Mouse (Mus musculus): Measurements from ENCODE around the gene Slc13a2. TPM values are rescaled to one million over a fixed set of nuclear protein-coding genes. Genes with fewer than 3 reads are reported as not detected.

Gene Slc13a2
- polyA plus RNA-seq, 1 experiment from 2014 or later, result 31.4 TPM

DNA sequence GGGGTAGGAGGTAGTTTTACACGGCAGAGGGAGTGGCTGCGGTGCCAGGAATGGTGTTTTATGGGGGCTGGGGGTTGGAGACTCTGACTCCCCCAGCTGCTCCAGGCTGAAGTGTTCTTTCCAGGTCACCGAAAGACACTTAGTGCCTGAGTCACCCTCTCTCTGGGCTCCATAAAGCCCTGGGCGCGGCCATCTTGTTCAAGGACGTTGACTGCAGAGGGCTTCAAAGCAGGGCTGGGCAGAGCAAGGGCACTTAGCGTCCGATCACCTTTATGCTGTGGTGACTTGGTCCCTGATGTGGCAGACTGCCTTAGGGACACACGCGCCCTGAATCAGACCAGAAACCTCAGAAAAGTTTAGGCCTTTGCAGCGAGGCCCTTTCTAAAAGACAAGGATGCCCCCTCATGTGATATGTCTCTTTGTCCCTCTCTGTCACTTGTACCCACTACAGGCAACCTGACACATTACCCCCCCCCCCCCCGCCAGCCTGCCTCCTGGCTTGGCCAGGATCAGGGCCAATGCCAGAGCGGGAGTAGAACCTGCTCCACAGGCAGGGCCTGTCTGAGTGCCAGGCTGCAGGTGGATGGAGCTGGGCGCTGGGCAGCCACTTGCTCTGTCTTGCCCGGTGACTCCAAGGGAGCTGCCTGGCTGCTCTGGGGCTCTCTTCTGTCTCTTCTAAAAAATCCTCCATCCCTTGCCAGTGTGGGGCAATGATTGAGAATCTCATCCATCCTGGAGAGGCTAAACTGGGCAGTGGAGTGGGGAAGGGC, 54.4 kb downstream of the Slc13a2 start:
- H3K4me2 ChIP-seq (replicated peaks; ENCODE audit: low read depth), result no peak overlapping the region
- H3K36me3 ChIP-seq (ENCODE audit: control insufficient read depth, insufficient read depth), result no peaks in the 10 kb centered on the region
- WGBS, result 64% methylated on average over 15 of the region's 15 CpGs
- H3K9me3 ChIP-seq (ENCODE audit: control insufficient read depth), result no peaks in the 10 kb centered on the region
- no peak for ATAC-seq
- peaks cover 14% of the 10 kb centered on the region for H3K4me1 ChIP-seq (replicated peaks; ENCODE audit: control insufficient read depth, insufficient read depth, low read length)
- no peak overlapping the region for H3K9ac ChIP-seq (ENCODE audit: low read depth, low read length)
- no peak overlapping the region for H3K27ac ChIP-seq (ENCODE audit: low read depth, low read length)
- no peak for TF ChIP-seq CTCF (IDR thresholded peaks at IDR 0.05; ENCODE audit: low read depth)
- no peak overlapping the region for H3K4me3 ChIP-seq (ENCODE audit: low read depth, low read length)
- H3K27me3 ChIP-seq (replicated peaks; ENCODE audit: control insufficient read depth, insufficient read depth, low read length), result no peaks in the 10 kb centered on the region

GRCm38 (mm10) chr11:78364103-78364502, 57.9 kb downstream of the Slc13a2 start:
- no peak overlapping the region for H3K4me3 ChIP-seq (ENCODE audit: low read depth, low read length)
- H3K4me1 ChIP-seq (replicated peaks; ENCODE audit: control insufficient read depth, insufficient read depth, low read length), result peaks cover 14% of the 10 kb centered on the region
- no peak for TF ChIP-seq CTCF (IDR thresholded peaks at IDR 0.05; ENCODE audit: low read depth)
- H3K36me3 ChIP-seq (ENCODE audit: control insufficient read depth, insufficient read depth), result no peaks in the 10 kb centered on the region
- 0 out of 2 replicates have a peak overlapping the region, but pooled peaks have one; percentile 30 for H3K4me2 ChIP-seq (replicated peaks; ENCODE audit: low read depth)
- no peaks in the 10 kb centered on the region for H3K9me3 ChIP-seq (ENCODE audit: control insufficient read depth)
- peak overlapping the region; percentile 86 for H3K27ac ChIP-seq (ENCODE audit: low read depth, low read length)
- WGBS, result 22% methylated on average over 8 of the region's 8 CpGs
- H3K27me3 ChIP-seq (replicated peaks; ENCODE audit: control insufficient read depth, insufficient read depth, low read length), result no peaks in the 10 kb centered on the region
- ATAC-seq, result peak; percentile 80
- H3K9ac ChIP-seq (ENCODE audit: low read depth, low read length), result no peak overlapping the region

DNA sequence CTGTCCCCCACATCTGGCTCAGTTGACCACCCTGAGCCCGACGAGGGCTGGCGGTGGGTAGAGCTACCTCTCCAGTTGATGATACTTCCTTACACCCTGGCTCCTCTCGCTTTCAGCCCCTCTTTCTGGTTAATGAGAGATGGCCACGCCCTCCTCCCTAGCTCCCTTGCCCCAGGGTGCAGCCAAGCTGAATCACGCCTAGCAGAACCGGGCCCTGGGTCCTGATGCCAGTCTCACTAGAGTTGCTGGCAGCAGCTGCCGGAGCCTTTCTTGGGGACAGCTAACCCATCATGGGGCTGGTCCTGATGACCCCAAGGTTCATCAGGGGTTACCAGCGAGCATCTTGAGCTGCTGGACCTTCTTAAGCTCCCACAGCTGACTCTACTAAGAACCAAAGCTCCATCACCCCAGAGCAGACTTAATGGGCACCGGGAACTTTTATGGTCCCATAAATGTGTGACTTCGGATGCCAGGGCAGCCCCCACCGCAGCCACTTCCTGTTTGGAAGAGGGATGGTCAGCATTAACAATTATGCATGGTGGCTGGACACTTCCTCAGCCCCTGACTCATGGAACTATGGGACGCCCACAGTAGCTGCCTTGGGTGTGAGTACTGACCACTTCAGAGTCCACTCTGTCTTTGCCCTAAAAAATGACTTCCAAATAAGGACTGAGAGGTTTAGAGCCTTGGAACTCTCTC, 58.6 kb downstream of the Slc13a2 start:
- no peak overlapping the region; the same call in 1 of the 2 replicates for H3K4me2 ChIP-seq (replicated peaks; ENCODE audit: low read depth)
- H3K4me3 ChIP-seq (ENCODE audit: low read depth, low read length), result no peak overlapping the region
- TF ChIP-seq CTCF (IDR thresholded peaks at IDR 0.05; ENCODE audit: low read depth), result no peak
- H3K4me1 ChIP-seq (replicated peaks; ENCODE audit: control insufficient read depth, insufficient read depth, low read length), result peaks cover 14% of the 10 kb centered on the region
- no peaks in the 10 kb centered on the region for H3K36me3 ChIP-seq (ENCODE audit: control insufficient read depth, insufficient read depth)
- ATAC-seq, result 0 out of 2 replicates have a peak, but pooled peaks have one; percentile 6
- H3K9ac ChIP-seq (ENCODE audit: low read depth, low read length), result 0 out of 2 replicates have a peak overlapping the region, but pooled peaks have one; percentile 3
- peak overlapping the region; percentile 86 for H3K27ac ChIP-seq (ENCODE audit: low read depth, low read length)
- no peaks in the 10 kb centered on the region for H3K9me3 ChIP-seq (ENCODE audit: control insufficient read depth)
- H3K27me3 ChIP-seq (replicated peaks; ENCODE audit: control insufficient read depth, insufficient read depth, low read length), result no peaks in the 10 kb centered on the region
- WGBS, result 45% methylated on average over 13 of the region's 13 CpGs

- WGBS, result 41% methylated on average over 2 of the region's 2 CpGs
- peak overlapping the region; percentile 66; the same call in 1 of the 2 replicates for H3K4me2 ChIP-seq (replicated peaks; ENCODE audit: low read depth)
- no peaks in the 10 kb centered on the region for H3K36me3 ChIP-seq (ENCODE audit: control insufficient read depth, insufficient read depth)
- no peak overlapping the region for H3K27ac ChIP-seq (ENCODE audit: low read depth, low read length)
- no peak overlapping the region for H3K9ac ChIP-seq (ENCODE audit: low read depth, low read length)
- no peaks in the 10 kb centered on the region for H3K27me3 ChIP-seq (replicated peaks; ENCODE audit: control insufficient read depth, insufficient read depth, low read length)
- H3K4me1 ChIP-seq (replicated peaks; ENCODE audit: control insufficient read depth, insufficient read depth, low read length), result peaks cover 11% of the 10 kb centered on the region
- ATAC-seq, result no peak
- H3K4me3 ChIP-seq (ENCODE audit: low read depth, low read length), result no peak overlapping the region
- TF ChIP-seq CTCF (IDR thresholded peaks at IDR 0.05; ENCODE audit: low read depth), result no peak
- H3K9me3 ChIP-seq (ENCODE audit: control insufficient read depth), result no peaks in the 10 kb centered on the region
Measured at GRCm38 (mm10) chr11:78360789-78361131, 61.3 kb downstream of the Slc13a2 start.

- peak overlapping the region; percentile 33 for H3K4me3 ChIP-seq (ENCODE audit: low read depth, low read length)
- H3K9ac ChIP-seq (ENCODE audit: low read depth, low read length), result 0 out of 2 replicates have a peak overlapping the region, but pooled peaks have one; percentile 2
Measured at GRCm38 (mm10) chr11:78360125-78360788, 61.8 kb downstream of the Slc13a2 start.

More at GRCm38 (mm10) chr11:78360125-78360788, 61.8 kb downstream of the Slc13a2 start:
- no peak overlapping the region for H3K27ac ChIP-seq (ENCODE audit: low read depth, low read length)
- no peaks in the 10 kb centered on the region for H3K27me3 ChIP-seq (replicated peaks; ENCODE audit: control insufficient read depth, insufficient read depth, low read length)
- peak overlapping the region; percentile 66 for H3K4me2 ChIP-seq (replicated peaks; ENCODE audit: low read depth)
- no peaks in the 10 kb centered on the region for H3K9me3 ChIP-seq (ENCODE audit: control insufficient read depth)
- H3K4me1 ChIP-seq (replicated peaks; ENCODE audit: control insufficient read depth, insufficient read depth, low read length), result peaks cover 11% of the 10 kb centered on the region
- 10% methylated on average over 13 of the region's 13 CpGs for WGBS
- no peaks in the 10 kb centered on the region for H3K36me3 ChIP-seq (ENCODE audit: control insufficient read depth, insufficient read depth)
- peak; percentile 92 for TF ChIP-seq CTCF (IDR thresholded peaks at IDR 0.05; ENCODE audit: low read depth)
- peak; percentile 31; the same call in 1 of the 2 replicates for ATAC-seq

Data from intestine, postnatal 0 days (tissue).